In the genomic region with DNA sequence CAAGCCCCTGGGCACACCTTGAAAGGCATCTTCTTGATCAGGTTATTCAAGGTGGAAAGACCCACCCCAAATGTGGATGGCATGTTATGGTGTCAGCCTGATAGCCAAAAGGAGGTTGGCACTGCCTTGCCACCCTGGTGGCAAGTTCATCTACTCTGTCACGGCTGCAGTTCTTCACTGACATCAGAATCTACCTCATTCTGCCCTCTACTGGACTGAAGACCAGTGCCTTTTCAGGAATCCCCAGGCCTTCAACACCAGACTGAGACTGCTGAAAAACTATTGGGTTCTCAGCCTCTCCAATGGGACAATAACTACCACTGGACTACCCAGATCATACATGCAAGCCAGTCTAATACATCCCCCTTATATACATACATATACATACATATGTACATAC, we compare ENCODE assay signal across 18 mouse cellular contexts. TPM values are rescaled to one million over a fixed set of nuclear protein-coding genes. Genes with fewer than 3 reads are reported as not detected.
DNase-seq lines count a peak whose midpoint lies in the region; ATAC-seq and TF ChIP-seq lines count a peak whose summit lies in the region.
"Had no signal": no experiment of that assay in that cellular context is flagged by ENCODE, and none has a peak within 500 bp of the region (broad histone marks: within the 10 kb centered on the region; RNA-seq: fewer than 3 reads in every experiment).

No protein-coding gene starts in this region.

- no peak overlapping the region for H3K4me3 ChIP-seq in left cerebral cortex, adult 2 months
- no peak overlapping the region for H3K4me3 ChIP-seq in midbrain, postnatal 0 days (ENCODE audit: low read depth, low read length)
- H3K4me3 ChIP-seq in midbrain, embryonic 13.5 days (replicated peaks): no peak overlapping the region
- H3K4me3 ChIP-seq: forebrain, embryonic 10.5 days; hindbrain, embryonic 15.5 days; limb, embryonic 13.5 days had no signal

- 67% methylated on average over 1 of the region's 1 CpGs for WGBS in midbrain, postnatal 0 days
- 75% methylated on average over 1 of the region's 1 CpGs for WGBS in midbrain, embryonic 13.5 days

- peaks cover 4% of the 10 kb centered on the region; the same call in 1 of the 2 replicates for H3K36me3 ChIP-seq in midbrain, postnatal 0 days (ENCODE audit: insufficient read depth, low read length)
- H3K36me3 ChIP-seq in midbrain, embryonic 13.5 days: peaks cover 16% of the 10 kb centered on the region

- peak; percentile 18 for TF ChIP-seq CTCF in left cerebral cortex, adult 2 months (IDR thresholded peaks at IDR 0.05)
- peak; percentile 32 for TF ChIP-seq CTCF in midbrain, postnatal 0 days (IDR thresholded peaks at IDR 0.05)

- H3K27me3 ChIP-seq in midbrain, postnatal 0 days (ENCODE audit: insufficient read depth, low read length): no peaks in the 10 kb centered on the region
- H3K27me3 ChIP-seq in midbrain, embryonic 13.5 days: no peaks in the 10 kb centered on the region
- H3K27me3 ChIP-seq: hindbrain, embryonic 15.5 days; limb, embryonic 13.5 days had no signal

- H3K9me3 ChIP-seq in midbrain, postnatal 0 days (ENCODE audit: low read length): no peaks in the 10 kb centered on the region
- H3K9me3 ChIP-seq in midbrain, embryonic 13.5 days: no peaks in the 10 kb centered on the region
- H3K9me3 ChIP-seq: forebrain, embryonic 10.5 days; G1E; hindbrain, embryonic 15.5 days; limb, embryonic 13.5 days had no signal

- no peak overlapping the region for H3K4me2 ChIP-seq in midbrain, postnatal 0 days (ENCODE audit: low read depth, low read length, poor library complexity, severe bottlenecking)
- H3K4me2 ChIP-seq in midbrain, embryonic 13.5 days (replicated peaks): no peak overlapping the region
- H3K4me2 ChIP-seq: hindbrain, embryonic 15.5 days; limb, embryonic 13.5 days had no signal

- no peak overlapping the region for H3K27ac ChIP-seq in left cerebral cortex, adult 2 months
- H3K27ac ChIP-seq in midbrain, postnatal 0 days (ENCODE audit: low read depth, low read length): no peak overlapping the region
- H3K27ac ChIP-seq in midbrain, embryonic 13.5 days: no peak overlapping the region
- H3K27ac ChIP-seq: forebrain, embryonic 10.5 days; hindbrain, embryonic 15.5 days; limb, embryonic 13.5 days; macrophage had no signal

- peak; percentile 15 for DNase-seq in gastrocnemius, adult 18-20 months (ENCODE audit: low spot score)
- DNase-seq in gastrocnemius, postnatal 10 days: no peak
- no peak for DNase-seq in left cerebral cortex, adult 2 months (ENCODE audit: extremely low spot score in 1 of 2, low spot score in 2 of 2)
- no peak for DNase-seq in left cerebral cortex, adult 18-20 months (ENCODE audit: low spot score in 2 of 2)
- DNase-seq in midbrain, postnatal 0 days (ENCODE audit: low spot score): no peak
- DNase-seq in cerebellum, postnatal 36 days: no peak
- DNase-seq in cerebellum, adult 9-10 months: no peak
- DNase-seq: adrenal gland, postnatal 10 days; B cell, adult 2 months; cerebellum, adult 18-20 months; retina, postnatal 1 day; thymus, postnatal 25 days had no signal

- no peak overlapping the region for H3K9ac ChIP-seq in midbrain, postnatal 0 days (replicated peaks; ENCODE audit: low read length, poor library complexity, severe bottlenecking)
- no peak overlapping the region for H3K9ac ChIP-seq in midbrain, embryonic 13.5 days (replicated peaks)
- H3K9ac ChIP-seq: hindbrain, embryonic 15.5 days; limb, embryonic 13.5 days had no signal

- no peaks in the 10 kb centered on the region for H3K4me1 ChIP-seq in midbrain, postnatal 0 days (ENCODE audit: insufficient read depth, low read length)
- H3K4me1 ChIP-seq in midbrain, embryonic 13.5 days (replicated peaks): no peaks in the 10 kb centered on the region
- H3K4me1 ChIP-seq: forebrain, embryonic 10.5 days; hindbrain, embryonic 15.5 days; limb, embryonic 13.5 days had no signal

- no peak for ATAC-seq in midbrain, postnatal 0 days (ENCODE audit: low FRiP score)
- ATAC-seq in midbrain, embryonic 13.5 days: no peak

- intact Hi-C loops in left cerebral cortex, adult 2 months (cut with DNase I): no loop called here

RNA-seq across cellular contexts. Expression of a gene that starts 27.9 kb away (rescaled TPM):
- total RNA-seq in gastrocnemius, adult 18-20 months (2021): 10 to 100 TPM; 22.6 to 28.3 TPM
- total RNA-seq in gastrocnemius, postnatal 10 days (2021): 10 to 100 TPM; 27.2 to 28.7 TPM
- 10 to 100 TPM; 26.5 to 27.0 TPM for total RNA-seq in left cerebral cortex, adult 2 months (2021)
- 10 to 100 TPM; 20.3 to 25.2 TPM for total RNA-seq in left cerebral cortex, adult 18-20 months (2021)
- total RNA-seq in midbrain, postnatal 0 days (2014; rRNA removed): 24.6 and 29.4 TPM in 2 replicates
- polyA plus RNA-seq in midbrain, postnatal 0 days (2015; fragmentation: Nextera tagmentation; extraction: Ambion mirVana): 37.4 and 41.5 TPM in 2 replicates
- 83.1 and 86.8 TPM in 2 replicates for polyA plus RNA-seq in midbrain, embryonic 13.5 days (2015; fragmentation: Nextera tagmentation; extraction: Ambion mirVana)

RNA-seq across cellular contexts. Expression of a gene that starts 27.9 kb away (rescaled TPM):
- total RNA-seq in gastrocnemius, adult 18-20 months (2021): 1 to 10 TPM; 7.0 TPM
- total RNA-seq in gastrocnemius, postnatal 10 days (2021): 1 to 10 TPM; 6.9 to 8.1 TPM
- total RNA-seq in left cerebral cortex, adult 2 months (2021): 10 to 100 TPM in 1 of 2 experiments, 1 to 10 TPM in 1; 8.9 to 10.0 TPM
- total RNA-seq in left cerebral cortex, adult 18-20 months (2021): 10 to 100 TPM in 1 of 2 experiments, 1 to 10 TPM in 1; 9.8 to 10.8 TPM
- total RNA-seq in midbrain, postnatal 0 days (2014; rRNA removed): 6.9 and 8.7 TPM in 2 replicates
- 10.6 and 11.0 TPM in 2 replicates for polyA plus RNA-seq in midbrain, postnatal 0 days (2015; fragmentation: Nextera tagmentation; extraction: Ambion mirVana)
- 20.3 and 24.1 TPM in 2 replicates for polyA plus RNA-seq in midbrain, embryonic 13.5 days (2015; fragmentation: Nextera tagmentation; extraction: Ambion mirVana)

RNA-seq across cellular contexts. Expression of a gene that starts 28.9 kb away (rescaled TPM):
- total RNA-seq in gastrocnemius, adult 18-20 months (2021): 10 to 100 TPM; 14.6 to 19.5 TPM
- total RNA-seq in gastrocnemius, postnatal 10 days (2021): 10 to 100 TPM; 34.8 to 41.1 TPM
- 10 to 100 TPM; 33.4 to 36.4 TPM for total RNA-seq in left cerebral cortex, adult 2 months (2021)
- total RNA-seq in left cerebral cortex, adult 18-20 months (2021): 10 to 100 TPM; 29.7 to 36.0 TPM
- total RNA-seq in midbrain, postnatal 0 days (2014; rRNA removed): 36.3 and 39.8 TPM in 2 replicates
- polyA plus RNA-seq in midbrain, postnatal 0 days (2015; fragmentation: Nextera tagmentation; extraction: Ambion mirVana): 46.5 and 47.0 TPM in 2 replicates
- 48.4 and 49.2 TPM in 2 replicates for polyA plus RNA-seq in midbrain, embryonic 13.5 days (2015; fragmentation: Nextera tagmentation; extraction: Ambion mirVana)

RNA-seq across cellular contexts. Expression of a gene that starts 39.6 kb away (rescaled TPM):
- 10 to 100 TPM; 24.4 to 35.0 TPM for total RNA-seq in gastrocnemius, adult 18-20 months (2021)
- total RNA-seq in gastrocnemius, postnatal 10 days (2021): 10 to 100 TPM; 17.1 to 18.4 TPM
- total RNA-seq in left cerebral cortex, adult 2 months (2021): 1 to 10 TPM; 1.1 to 2.1 TPM
- total RNA-seq in left cerebral cortex, adult 18-20 months (2021): 1 to 10 TPM; 2.4 to 2.7 TPM
- total RNA-seq in midbrain, postnatal 0 days (2014; rRNA removed): 2.6 and 4.3 TPM in 2 replicates
- 2.7 and 3.4 TPM in 2 replicates for polyA plus RNA-seq in midbrain, postnatal 0 days (2015; fragmentation: Nextera tagmentation; extraction: Ambion mirVana)
- polyA plus RNA-seq in midbrain, embryonic 13.5 days (2015; fragmentation: Nextera tagmentation; extraction: Ambion mirVana): 6.7 and 6.9 TPM in 2 replicates

RNA-seq across cellular contexts. Expression of a gene that starts 39.8 kb away (rescaled TPM):
- 100 to 1,000 TPM; 228 to 237 TPM for total RNA-seq in gastrocnemius, adult 18-20 months (2021)
- 100 to 1,000 TPM; 171 to 172 TPM for total RNA-seq in gastrocnemius, postnatal 10 days (2021)
- total RNA-seq in left cerebral cortex, adult 2 months (2021): 10 to 100 TPM; 60.7 to 69.9 TPM
- total RNA-seq in left cerebral cortex, adult 18-20 months (2021): 10 to 100 TPM; 65.5 to 68.8 TPM
- total RNA-seq in midbrain, postnatal 0 days (2014; rRNA removed): 39.6 and 43.2 TPM in 2 replicates
- polyA plus RNA-seq in midbrain, postnatal 0 days (2015; fragmentation: Nextera tagmentation; extraction: Ambion mirVana): 61.0 and 63.0 TPM in 2 replicates
- polyA plus RNA-seq in midbrain, embryonic 13.5 days (2015; fragmentation: Nextera tagmentation; extraction: Ambion mirVana): 69.9 and 79.9 TPM in 2 replicates
